Mouse (Mus musculus) ES-Bruce4 (cell line): Measurements from ENCODE around the gene E130218I03Rik.

Source experiments
- EP300 ChIP-seq: IDR thresholded peaks from 2 replicates; pipeline ENCODE4 v1.6.1; 2011; ENCODE audit warnings: low read depth, low read length; ENCODE audit not compliant: insufficient read depth
- POLR2A ChIP-seq: IDR thresholded peaks from one replicate; pipeline ENCODE4 v1.8.1; 2011; ENCODE audit warnings: low read length; ENCODE audit not compliant: insufficient read depth

- TF ChIP-seq EP300 (no peak), POLR2A (no peak)
Measured at GRCm38 (mm10) chr4:134222793-134223600, 20.5 kb upstream of the E130218I03Rik start.
